Mouse (Mus musculus) heart, embryonic 13.5 days (tissue): ENCODE data around the gene Olfr305. TPM values are rescaled to one million over a fixed set of nuclear protein-coding genes. Genes with fewer than 3 reads are reported as not detected.
"Not testable (repeated sequence)": the region's sequence is repeated elsewhere in the genome, so short reads cannot be mapped to it uniquely, and the experiment has no call there.

Source experiments
- ATAC-seq: fragments of 200-750 bp; cut with Nextera tagmentation; 2 replicates; pipeline ENCODE4 v1.8.0; 2017; ENCODE audit warnings: moderate TSS enrichment; ENCODE audit not compliant: insufficient number of reproducible peaks, low FRiP score, low TSS enrichment; ENCODE audit errors: extremely low read depth
- H3K27ac ChIP-seq: fragments of 300-500 bp; sonication (generic); replicated peaks from 2 replicates; pipeline ENCODE4 v1.5.1; 2015; ENCODE audit warnings: moderate library complexity, mild to moderate bottlenecking, inconsistent platforms
- H3K27me3 ChIP-seq: fragments of 300-500 bp; sonication (generic); replicated peaks from 2 replicates; pipeline ENCODE4 v1.6.1; 2015; ENCODE audit warnings: mild to moderate bottlenecking, inconsistent platforms
- H3K36me3 ChIP-seq: fragments of 300-500 bp; sonication (generic); 2 replicates; pipeline ENCODE4 v1.6.1; 2015; ENCODE audit warnings: mild to moderate bottlenecking, inconsistent platforms
- H3K4me1 ChIP-seq: fragments of 300-500 bp; sonication (generic); 2 replicates; pipeline ENCODE4 v1.6.1; 2015; ENCODE audit warnings: inconsistent platforms
- H3K4me2 ChIP-seq: fragments of 300-500 bp; sonication (generic); 2 replicates; pipeline ENCODE4 v1.6.1; 2015; ENCODE audit warnings: inconsistent platforms, mild to moderate bottlenecking, moderate library complexity
- H3K4me3 ChIP-seq: fragments of 300-500 bp; sonication (generic); 2 replicates; pipeline ENCODE4 v1.5.1; 2015; ENCODE audit warnings: moderate library complexity, mild to moderate bottlenecking, inconsistent platforms
- H3K9ac ChIP-seq: fragments of 300-500 bp; sonication (generic); 2 replicates; pipeline ENCODE4 v1.6.1; 2015; ENCODE audit warnings: inconsistent platforms, mild to moderate bottlenecking, moderate library complexity
- H3K9me3 ChIP-seq: fragments of 300-500 bp; sonication (generic); 2 replicates; pipeline ENCODE4 v1.6.1; 2016; ENCODE audit warnings: inconsistent platforms
- WGBS: fragments of 180-500 bp; shearing (Covaris S2); methylation state at CpG from one replicate; pipeline ENCODE4 v1.1.7; 2015; ENCODE audit warnings: mixed read lengths; 5-methylcytosine and 5-hydroxymethylcytosine counted together
- polyA plus RNA-seq: library from polyadenylated mRNA; unstranded; fragments of >200 nt; fragmentation: Nextera tagmentation; extraction: Ambion mirVana; gene quantifications from 2 replicates; pipeline ENCODE4 v1.2.1, GENCODE M21; 2015

The Olfr305 gene
- polyA plus RNA-seq, result not detected in 2 replicates

- Histone ChIP-seq H3K4me1 (no peaks in the 10 kb centered on the region), H3K27ac (no peak within 1 kb of the TSS), H3K36me3 (no peaks in the 10 kb centered on the region), H3K9ac (no peak within 1 kb of the TSS), H3K4me3 (no peak within 1 kb of the TSS), H3K9me3 (no peaks in the 10 kb centered on the region), H3K4me2 (no peak within 1 kb of the TSS), H3K27me3 (no peaks in the 10 kb centered on the region)
- 61% methylated on average over 1 of the region's 1 CpGs for WGBS
- ATAC-seq, result no peak
Measured at GRCm38 (mm10) chr7:86366828-86367227, at the start of gene Olfr305. Gene Olfr305, minus strand, starts transcription at chr7:86366928.

GRCm38 (mm10) chr7:86403546-86403945, 36.8 kb upstream of the Olfr305 start, which contains the start of gene Olfr301:
Gene Olfr301, plus strand, starts transcription at chr7:86403846.
- H3K4me1 ChIP-seq, result no peaks in the 10 kb centered on the region
- no peak for ATAC-seq
- no peak within 1 kb of the TSS for H3K4me3 ChIP-seq
- no peak within 1 kb of the TSS for H3K9ac ChIP-seq
- no peak within 1 kb of the TSS for H3K27ac ChIP-seq
- no peaks in the 10 kb centered on the region for H3K27me3 ChIP-seq
- no peaks in the 10 kb centered on the region for H3K36me3 ChIP-seq
- 61% methylated on average over 2 of the region's 2 CpGs for WGBS
- H3K9me3 ChIP-seq, result no peaks in the 10 kb centered on the region
- no peak within 1 kb of the TSS for H3K4me2 ChIP-seq

GRCm38 (mm10) chr7:86397689-86398088, 31.0 kb upstream of the Olfr305 start, which contains the start of gene Olfr303:
Gene Olfr303, minus strand, starts transcription at chr7:86397789.
- H3K4me1 ChIP-seq, result no peaks in the 10 kb centered on the region
- H3K27me3 ChIP-seq, result no peaks in the 10 kb centered on the region
- H3K4me3 ChIP-seq, result no peak within 1 kb of the TSS
- no peaks in the 10 kb centered on the region for H3K36me3 ChIP-seq
- no peak within 1 kb of the TSS for H3K9ac ChIP-seq
- no peaks in the 10 kb centered on the region for H3K9me3 ChIP-seq
- no peak for ATAC-seq
- no peak within 1 kb of the TSS for H3K4me2 ChIP-seq
- H3K27ac ChIP-seq, result no peak within 1 kb of the TSS

- ATAC-seq, result no peak
- WGBS, result 45% methylated on average over 1 of the region's 1 CpGs
- Histone ChIP-seq H3K4me3 (no peak within 1 kb of the TSS), H3K4me1 (no peaks in the 10 kb centered on the region), H3K27ac (no peak within 1 kb of the TSS), H3K36me3 (no peaks in the 10 kb centered on the region), H3K27me3 (no peaks in the 10 kb centered on the region), H3K4me2 (no peak within 1 kb of the TSS), H3K9me3 (no peaks in the 10 kb centered on the region), H3K9ac (no peak within 1 kb of the TSS)
Measured at GRCm38 (mm10) chr7:86386558-86386957, 19.8 kb upstream of the Olfr305 start, which contains the start of gene Olfr304. Gene Olfr304, minus strand, starts transcription at chr7:86386658.

- Histone ChIP-seq H3K4me3 (no peak overlapping the region), H3K9ac (no peak overlapping the region), H3K4me2 (no peak overlapping the region), H3K9me3 (no peaks in the 10 kb centered on the region), H3K27ac (no peak overlapping the region), H3K27me3 (no peaks in the 10 kb centered on the region), H3K36me3 (no peaks in the 10 kb centered on the region), H3K4me1 (no peaks in the 10 kb centered on the region)
- no peak; the same call in 1 of the 2 replicates for ATAC-seq
- 65% methylated on average over 3 of the region's 3 CpGs for WGBS
Measured at GRCm38 (mm10) chr7:86385769-86386168, 19.0 kb upstream of the Olfr305 start.

GRCm38 (mm10) chr7:86346296-86346695, 20.4 kb downstream of the Olfr305 start:
- H3K4me2 ChIP-seq, H3K9ac ChIP-seq, H3K9me3 ChIP-seq, H3K27ac ChIP-seq, H3K4me1 ChIP-seq, H3K27me3 ChIP-seq, H3K36me3 ChIP-seq, H3K4me3 ChIP-seq, ATAC-seq: not testable (repeated sequence)
- WGBS, result 91% methylated on average over 9 of the region's 9 CpGs

- no peak overlapping the region for H3K27ac ChIP-seq
- no peak overlapping the region for H3K4me3 ChIP-seq
- H3K4me2 ChIP-seq, result no peak overlapping the region
- H3K27me3 ChIP-seq, result no peaks in the 10 kb centered on the region
- 59% methylated on average over 3 of the region's 3 CpGs for WGBS
- H3K36me3 ChIP-seq, result no peaks in the 10 kb centered on the region
- H3K9me3 ChIP-seq, result no peaks in the 10 kb centered on the region
- no peak for ATAC-seq
- H3K9ac ChIP-seq, result no peak overlapping the region
- no peaks in the 10 kb centered on the region for H3K4me1 ChIP-seq
Measured at GRCm38 (mm10) chr7:86344253-86344652, 22.5 kb downstream of the Olfr305 start.

GRCm38 (mm10) chr7:86342881-86343565, 23.7 kb downstream of the Olfr305 start:
- Histone ChIP-seq H3K36me3 (no peaks in the 10 kb centered on the region), H3K4me2 (no peak overlapping the region), H3K9me3 (no peaks in the 10 kb centered on the region), H3K9ac (no peak overlapping the region), H3K4me1 (no peaks in the 10 kb centered on the region), H3K27ac (no peak overlapping the region), H3K4me3 (no peak overlapping the region), H3K27me3 (no peaks in the 10 kb centered on the region)
- no peak for ATAC-seq
- WGBS, result 70% methylated on average over 14 of the region's 14 CpGs

GRCm38 (mm10) chr7:86337486-86337885, 29.2 kb downstream of the Olfr305 start, which contains the start of gene Olfr307:
Gene Olfr307, minus strand, starts transcription at chr7:86337586.
- 52% methylated on average over 1 of the region's 1 CpGs for WGBS
- ATAC-seq, result no peak
- H3K36me3 ChIP-seq, result no peaks in the 10 kb centered on the region
- H3K9ac ChIP-seq, result no peak within 1 kb of the TSS
- H3K4me1 ChIP-seq, result no peaks in the 10 kb centered on the region
- H3K4me3 ChIP-seq, result no peak within 1 kb of the TSS
- H3K9me3 ChIP-seq, result no peaks in the 10 kb centered on the region
- no peak within 1 kb of the TSS for H3K4me2 ChIP-seq
- no peak within 1 kb of the TSS for H3K27ac ChIP-seq
- no peaks in the 10 kb centered on the region for H3K27me3 ChIP-seq

GRCm38 (mm10) chr7:86325530-86325929, 41.2 kb downstream of the Olfr305 start, which contains the start of gene Olfr308:
Gene Olfr308, minus strand, starts transcription at chr7:86325630.
- H3K36me3 ChIP-seq, result no peaks in the 10 kb centered on the region
- H3K9ac ChIP-seq, result no peak within 1 kb of the TSS
- H3K9me3 ChIP-seq, result no peaks in the 10 kb centered on the region
- H3K27ac ChIP-seq, result no peak within 1 kb of the TSS
- no peaks in the 10 kb centered on the region for H3K27me3 ChIP-seq
- H3K4me3 ChIP-seq, result no peak within 1 kb of the TSS
- no peaks in the 10 kb centered on the region for H3K4me1 ChIP-seq
- H3K4me2 ChIP-seq, result no peak within 1 kb of the TSS
- no peak for ATAC-seq

GRCm38 (mm10) chr7:86321323-86321722, 45.4 kb downstream of the Olfr305 start:
- Histone ChIP-seq H3K4me2 (no peak overlapping the region), H3K36me3 (no peaks in the 10 kb centered on the region), H3K9me3 (no peaks in the 10 kb centered on the region), H3K27ac (no peak overlapping the region), H3K4me3 (no peak overlapping the region), H3K9ac (no peak overlapping the region), H3K4me1 (no peaks in the 10 kb centered on the region), H3K27me3 (no peaks in the 10 kb centered on the region)
- 74% methylated on average over 2 of the region's 2 CpGs for WGBS
- no peak for ATAC-seq

- H3K4me1 ChIP-seq, result no peaks in the 10 kb centered on the region
- H3K4me3 ChIP-seq, result no peak within 1 kb of the TSS
- ATAC-seq, result no peak
- no peaks in the 10 kb centered on the region for H3K36me3 ChIP-seq
- H3K9me3 ChIP-seq, result no peaks in the 10 kb centered on the region
- no peak within 1 kb of the TSS for H3K9ac ChIP-seq
- WGBS, result 50% methylated on average over 2 of the region's 2 CpGs
- no peak within 1 kb of the TSS for H3K4me2 ChIP-seq
- H3K27me3 ChIP-seq, result no peaks in the 10 kb centered on the region
- H3K27ac ChIP-seq, result no peak within 1 kb of the TSS
Measured at GRCm38 (mm10) chr7:86313608-86314007, 53.1 kb downstream of the Olfr305 start, which contains the start of gene Olfr309. Gene Olfr309, minus strand, starts transcription at chr7:86313708.
